Mouse (Mus musculus): Measurements from ENCODE around the gene Arid5b. TPM values are rescaled to one million over a fixed set of nuclear protein-coding genes. Genes with fewer than 3 reads are reported as not detected.

Arid5b gene
- 4.5 and 5.5 TPM in 2 replicates for polyA plus RNA-seq (2012; rRNA removed)

DNA sequence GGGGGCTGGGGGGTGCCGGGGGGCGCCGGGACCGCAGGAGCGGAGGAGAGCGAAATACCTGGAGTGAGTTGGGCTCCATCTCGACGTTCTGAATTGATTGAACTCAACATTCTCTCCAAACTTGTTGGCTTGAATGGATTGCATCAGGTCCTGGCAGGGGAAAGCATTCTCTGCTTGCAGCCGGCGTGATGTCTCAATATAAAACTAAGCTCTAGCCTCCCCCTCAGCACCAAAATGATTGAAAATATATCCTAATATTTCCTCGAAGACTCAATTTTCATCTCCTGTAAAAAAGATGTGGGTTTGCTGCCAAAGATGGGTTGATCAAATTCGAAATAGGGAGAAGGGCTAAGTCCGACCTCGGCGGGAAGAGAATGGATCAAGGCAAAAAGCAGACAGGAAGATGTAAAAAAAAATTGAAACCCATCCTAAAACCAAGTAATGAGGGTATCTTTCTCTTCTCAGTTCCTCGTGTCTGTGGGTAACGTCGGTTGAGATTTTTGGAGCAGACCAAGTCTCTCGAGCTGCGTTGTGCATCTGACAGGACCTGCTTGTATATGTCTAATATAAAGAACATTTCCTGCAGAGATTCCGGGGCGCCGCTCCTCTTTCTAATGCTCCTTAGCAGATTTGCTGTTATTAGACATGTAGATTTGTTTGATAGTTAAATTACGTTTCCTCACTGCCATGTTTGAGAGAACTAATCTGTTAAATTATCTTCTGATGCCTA lies at the start of gene Arid5b:
Arid5b (minus strand) TSS at position 109 of the 730 bp plus-strand sequence.
- H3K27me3 ChIP-seq (ENCODE audit: control insufficient read depth, insufficient read depth, low read length), result no peaks in the 10 kb centered on the region
- peak; percentile 52 to 66 for DNase-seq (ENCODE audit: low read depth in 1 of 2, low spot score in 2 of 2)
- TF ChIP-seq POLR2A (IDR thresholded peaks at IDR 0.05; ENCODE audit: low read depth, low read length), result no peak
- TF ChIP-seq CTCF (IDR thresholded peaks at IDR 0.05; ENCODE audit: extremely low read depth, insufficient read depth, insufficient read length, insufficient replicate concordance), result no peak
- H3K4me1 ChIP-seq (ENCODE audit: control insufficient read depth, insufficient read depth, insufficient read length), result peaks cover 6% of the 10 kb centered on the region
- no peaks in the 10 kb centered on the region for H3K36me3 ChIP-seq (ENCODE audit: control insufficient read depth, insufficient read depth, low read length)
- under 1% methylated on average over 24 of the region's 24 CpGs for WGBS
- peak within 1 kb of the TSS; percentile 99 for H3K27ac ChIP-seq (ENCODE audit: insufficient read depth, low read length)
- H3K4me3 ChIP-seq (ENCODE audit: extremely low read depth, insufficient read depth, insufficient read length), result peak within 1 kb of the TSS; percentile 88

- Histone ChIP-seq H3K4me3 (ENCODE audit: extremely low read depth, insufficient read depth, insufficient read length) (no peak overlapping the region), H3K36me3 (ENCODE audit: control insufficient read depth, insufficient read depth, low read length) (no peaks in the 10 kb centered on the region), H3K27me3 (ENCODE audit: control insufficient read depth, insufficient read depth, low read length) (no peaks in the 10 kb centered on the region), H3K4me1 (ENCODE audit: control insufficient read depth, insufficient read depth, insufficient read length) (no peaks in the 10 kb centered on the region), H3K27ac (ENCODE audit: insufficient read depth, low read length) (no peak overlapping the region)
- 57% methylated on average over 6 of the region's 6 CpGs for WGBS
- no peak for DNase-seq (ENCODE audit: low read depth in 1 of 2, low spot score in 2 of 2)
- TF ChIP-seq CTCF (IDR thresholded peaks at IDR 0.05; ENCODE audit: extremely low read depth, insufficient read depth, insufficient read length, insufficient replicate concordance), result no peak
- no peak for TF ChIP-seq POLR2A (IDR thresholded peaks at IDR 0.05; ENCODE audit: low read depth, low read length)
Measured at GRCm38 (mm10) chr10:68325378-68325777, 46.8 kb upstream of the Arid5b start.

DNA sequence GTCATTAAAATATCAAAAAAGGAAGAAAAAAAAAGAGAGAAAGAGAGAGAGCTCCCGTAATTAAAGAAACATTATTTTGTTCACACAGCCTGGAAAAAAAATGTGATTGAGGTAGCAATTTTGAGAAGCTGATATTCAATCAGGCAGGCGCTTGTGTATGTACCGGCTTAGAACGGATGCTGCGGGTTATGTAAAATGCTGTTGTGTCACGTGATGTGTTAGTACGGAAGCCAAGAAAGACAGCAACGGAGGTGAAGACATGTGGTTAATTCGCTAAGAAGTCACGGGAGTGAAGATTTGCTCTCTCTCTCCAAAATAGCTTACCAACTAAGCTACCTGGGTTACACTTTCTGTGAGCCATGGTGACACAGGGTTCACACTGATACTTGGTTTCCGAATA lies 45.5 kb upstream of the Arid5b start:
- no peaks in the 10 kb centered on the region for H3K27me3 ChIP-seq (ENCODE audit: control insufficient read depth, insufficient read depth, low read length)
- H3K4me3 ChIP-seq (ENCODE audit: extremely low read depth, insufficient read depth, insufficient read length), result no peak overlapping the region
- H3K27ac ChIP-seq (ENCODE audit: insufficient read depth, low read length), result no peak overlapping the region
- TF ChIP-seq POLR2A (IDR thresholded peaks at IDR 0.05; ENCODE audit: low read depth, low read length) (no peak), CTCF (IDR thresholded peaks at IDR 0.05; ENCODE audit: extremely low read depth, insufficient read depth, insufficient read length, insufficient replicate concordance) (no peak)
- no peaks in the 10 kb centered on the region for H3K4me1 ChIP-seq (ENCODE audit: control insufficient read depth, insufficient read depth, insufficient read length)
- DNase-seq (ENCODE audit: low read depth in 1 of 2, low spot score in 2 of 2), result no peak
- 92% methylated on average over 11 of the region's 11 CpGs for WGBS
- no peaks in the 10 kb centered on the region for H3K36me3 ChIP-seq (ENCODE audit: control insufficient read depth, insufficient read depth, low read length)

- no peak for DNase-seq (ENCODE audit: low read depth in 1 of 2, low spot score in 2 of 2)
Measured at GRCm38 (mm10) chr10:68323167-68323566, 44.6 kb upstream of the Arid5b start.

DNA sequence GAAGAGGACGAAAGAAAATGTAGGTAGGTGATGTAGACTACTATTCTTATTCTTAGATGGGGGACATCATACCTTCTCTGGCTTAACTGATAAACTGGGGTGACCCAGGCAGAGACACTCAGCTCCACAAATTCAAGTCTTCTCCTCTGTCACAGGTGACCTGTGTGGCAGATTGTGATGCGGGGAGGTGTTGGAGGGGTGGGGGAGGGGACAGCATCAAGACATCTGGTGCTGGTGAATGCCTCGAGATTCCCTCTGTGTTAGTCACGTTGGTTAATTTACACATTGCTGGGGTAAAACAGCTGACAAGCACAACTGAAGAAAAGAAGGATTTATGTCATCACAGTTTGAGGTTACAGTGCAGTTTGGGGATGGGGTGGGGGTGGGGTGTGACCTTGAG lies 42.4 kb upstream of the Arid5b start:
- Histone ChIP-seq H3K4me1 (ENCODE audit: control insufficient read depth, insufficient read depth, insufficient read length) (no peaks in the 10 kb centered on the region), H3K4me3 (ENCODE audit: extremely low read depth, insufficient read depth, insufficient read length) (no peak overlapping the region), H3K27ac (ENCODE audit: insufficient read depth, low read length) (no peak overlapping the region), H3K36me3 (ENCODE audit: control insufficient read depth, insufficient read depth, low read length) (no peaks in the 10 kb centered on the region), H3K27me3 (ENCODE audit: control insufficient read depth, insufficient read depth, low read length) (no peaks in the 10 kb centered on the region)
- 92% methylated on average over 4 of the region's 4 CpGs for WGBS
- TF ChIP-seq POLR2A (IDR thresholded peaks at IDR 0.05; ENCODE audit: low read depth, low read length) (no peak), CTCF (IDR thresholded peaks at IDR 0.05; ENCODE audit: extremely low read depth, insufficient read depth, insufficient read length, insufficient replicate concordance) (no peak)
- no peak for DNase-seq (ENCODE audit: low read depth in 1 of 2, low spot score in 2 of 2)

More at GRCm38 (mm10) chr10:68323167-68323566, 44.6 kb upstream of the Arid5b start:
- no peaks in the 10 kb centered on the region for H3K27me3 ChIP-seq (ENCODE audit: control insufficient read depth, insufficient read depth, low read length)
- no peak for TF ChIP-seq POLR2A (IDR thresholded peaks at IDR 0.05; ENCODE audit: low read depth, low read length)
- TF ChIP-seq CTCF (IDR thresholded peaks at IDR 0.05; ENCODE audit: extremely low read depth, insufficient read depth, insufficient read length, insufficient replicate concordance), result no peak
- WGBS, result 86% methylated on average over 3 of the region's 3 CpGs
- H3K4me1 ChIP-seq (ENCODE audit: control insufficient read depth, insufficient read depth, insufficient read length), result no peaks in the 10 kb centered on the region
- H3K27ac ChIP-seq (ENCODE audit: insufficient read depth, low read length), result no peak overlapping the region
- no peaks in the 10 kb centered on the region for H3K36me3 ChIP-seq (ENCODE audit: control insufficient read depth, insufficient read depth, low read length)
- no peak overlapping the region for H3K4me3 ChIP-seq (ENCODE audit: extremely low read depth, insufficient read depth, insufficient read length)

- no peak for DNase-seq (ENCODE audit: low read depth in 1 of 2, low spot score in 2 of 2)
- Histone ChIP-seq H3K4me1 (ENCODE audit: control insufficient read depth, insufficient read depth, insufficient read length) (no peaks in the 10 kb centered on the region), H3K4me3 (ENCODE audit: extremely low read depth, insufficient read depth, insufficient read length) (no peak overlapping the region), H3K27me3 (ENCODE audit: control insufficient read depth, insufficient read depth, low read length) (no peaks in the 10 kb centered on the region), H3K36me3 (ENCODE audit: control insufficient read depth, insufficient read depth, low read length) (no peaks in the 10 kb centered on the region), H3K27ac (ENCODE audit: insufficient read depth, low read length) (no peak overlapping the region)
- TF ChIP-seq POLR2A (IDR thresholded peaks at IDR 0.05; ENCODE audit: low read depth, low read length) (no peak), CTCF (IDR thresholded peaks at IDR 0.05; ENCODE audit: extremely low read depth, insufficient read depth, insufficient read length, insufficient replicate concordance) (no peak)
- WGBS, result 91% methylated on average over 5 of the region's 5 CpGs
Measured at GRCm38 (mm10) chr10:68320496-68320895, 42.0 kb upstream of the Arid5b start.

DNA sequence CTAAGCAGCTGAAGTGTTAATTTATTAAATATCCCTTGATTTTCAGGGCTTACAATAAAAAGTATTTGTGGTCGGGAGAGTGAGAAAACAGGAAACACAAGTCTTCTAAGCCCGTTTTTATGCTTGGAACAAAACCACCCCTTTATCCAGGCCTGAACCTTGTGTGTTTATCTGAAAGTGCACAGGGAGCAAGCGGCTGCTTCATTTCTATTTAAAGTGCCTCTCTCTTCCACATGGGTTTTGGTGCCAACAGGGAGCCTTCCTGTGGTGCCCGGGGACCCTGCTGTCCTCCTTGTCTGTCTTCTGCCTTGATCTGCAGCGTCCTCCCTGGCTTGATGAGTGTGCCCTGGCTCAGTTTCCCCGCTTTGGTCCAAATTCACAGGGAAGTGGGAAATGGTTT lies 40.9 kb upstream of the Arid5b start:
- no peak for DNase-seq (ENCODE audit: low read depth in 1 of 2, low spot score in 2 of 2)
- Histone ChIP-seq H3K36me3 (ENCODE audit: control insufficient read depth, insufficient read depth, low read length) (no peaks in the 10 kb centered on the region), H3K27ac (ENCODE audit: insufficient read depth, low read length) (no peak overlapping the region), H3K4me3 (ENCODE audit: extremely low read depth, insufficient read depth, insufficient read length) (no peak overlapping the region), H3K27me3 (ENCODE audit: control insufficient read depth, insufficient read depth, low read length) (no peaks in the 10 kb centered on the region), H3K4me1 (ENCODE audit: control insufficient read depth, insufficient read depth, insufficient read length) (no peaks in the 10 kb centered on the region)
- TF ChIP-seq POLR2A (IDR thresholded peaks at IDR 0.05; ENCODE audit: low read depth, low read length) (no peak), CTCF (IDR thresholded peaks at IDR 0.05; ENCODE audit: extremely low read depth, insufficient read depth, insufficient read length, insufficient replicate concordance) (no peak)
- whole genome bisulfite sequencing, result 46% methylated on average over 6 of the region's 6 CpGs
